Comparison of ENCODE assay signal across 8 mouse cellular contexts in the genomic region with DNA sequence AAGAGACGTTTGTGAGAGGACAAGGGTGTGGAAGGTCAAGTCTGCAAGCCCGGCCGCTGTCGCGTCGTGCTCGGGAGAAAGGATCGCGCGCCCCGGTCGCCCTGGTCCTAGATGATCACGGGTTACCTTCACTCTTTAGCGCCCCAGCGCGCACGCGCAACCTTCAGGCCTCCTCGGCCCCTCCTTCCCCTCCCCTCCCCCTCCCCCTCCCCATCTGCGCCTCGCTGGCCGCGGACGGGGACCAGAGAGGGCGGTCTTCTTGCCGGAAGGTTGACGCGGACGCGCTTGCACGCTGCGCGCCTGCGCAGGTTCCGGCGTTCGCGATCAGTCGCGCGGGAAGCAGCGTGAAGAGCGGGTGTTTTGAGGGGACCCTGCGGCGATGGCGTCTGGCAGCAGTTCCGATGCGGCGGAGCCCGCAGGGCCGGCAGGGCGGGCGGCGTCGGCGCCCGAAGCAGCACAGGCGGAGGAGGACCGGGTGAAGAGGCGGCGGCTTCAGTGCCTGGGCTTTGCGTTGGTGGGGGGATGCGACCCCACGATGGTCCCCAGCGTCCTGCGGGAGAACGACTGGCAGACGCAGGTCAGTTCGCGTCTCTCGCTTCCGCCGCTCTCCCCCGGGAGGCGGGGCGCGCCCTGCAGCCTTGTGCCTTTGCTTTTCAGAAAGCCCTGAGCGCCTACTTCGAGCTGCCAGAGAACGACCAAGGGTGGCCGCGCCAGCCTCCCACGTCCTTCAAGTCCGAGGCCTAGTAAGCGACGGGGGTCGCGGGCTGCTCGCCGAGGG. TPM values are rescaled to one million over a fixed set of nuclear protein-coding genes. Genes with fewer than 3 reads are reported as not detected.
DNase-seq lines count a peak whose midpoint lies in the region; ATAC-seq and TF ChIP-seq lines count a peak whose summit lies in the region.

A gene (minus strand): TSS at position 188 of the 778 bp plus-strand sequence.
A gene (plus strand): TSS at position 327 of the 778 bp plus-strand sequence.

- H3K27me3 ChIP-seq in Patski, result no peaks in the 10 kb centered on the region
- no peaks in the 10 kb centered on the region for H3K27me3 ChIP-seq in hindbrain, embryonic 14.5 days (ENCODE audit: control insufficient read depth, insufficient read depth, low read length)

- H3K9ac ChIP-seq in hindbrain, embryonic 14.5 days, result peak within 1 kb of the TSS; percentile 83

- peak within 1 kb of the TSS; percentile 83 for H3K27ac ChIP-seq in hindbrain, embryonic 14.5 days

- peak within 1 kb of the TSS; percentile 77 for H3K4me3 ChIP-seq in hindbrain, embryonic 14.5 days (replicated peaks; ENCODE audit: low read length)

- peak within 1 kb of the TSS; percentile 73 for H3K4me2 ChIP-seq in hindbrain, embryonic 14.5 days (replicated peaks)

- TF ChIP-seq CTCF in Patski (IDR thresholded peaks at IDR 0.05), result no peak

- POLR2A ChIA-PET in Patski (lab: Charles Lee), result no interaction called here

- peak; percentile 87 for ATAC-seq in Patski
- peak; percentile 97 for ATAC-seq in hindbrain, embryonic 14.5 days (ENCODE audit: low FRiP score)

- H3K4me1 ChIP-seq in hindbrain, embryonic 14.5 days (replicated peaks; ENCODE audit: control insufficient read depth, insufficient read depth, low read length), result peaks cover 27% of the 10 kb centered on the region

- CTCF ChIA-PET in Patski (lab: Charles Lee), result no interaction called here

- under 1% methylated on average over 90 of the region's 90 CpGs for WGBS in hindbrain, embryonic 14.5 days

- no peaks in the 10 kb centered on the region for H3K9me3 ChIP-seq in hindbrain, embryonic 14.5 days (ENCODE audit: control insufficient read depth, low read length)

- DNase-seq in Patski (ENCODE audit: low read depth, low spot score), result peak; percentile 82
- peak; percentile 96 to 98 for DNase-seq in cerebellum, postnatal 14 days
- DNase-seq in frontal cortex, postnatal 25 days (ENCODE audit: low spot score in 2 of 2), result peak; percentile 84 to 88
- peak; percentile 96 for DNase-seq in hindbrain, embryonic 14.5 days (ENCODE audit: low spot score)
- peak; percentile 92 to 93 for DNase-seq in layer of hippocampus, postnatal 36 days
- peak; percentile 97 for DNase-seq in lung, postnatal 36 days
- DNase-seq in retina, postnatal 1 day, result peak; percentile 98
- peak; percentile 79 to 90 for DNase-seq in urinary bladder, adult 18-20 months (ENCODE audit: low spot score in 2 of 2)

- in situ Hi-C loops in Patski (cut with MboI; ENCODE audit: low pct_unique_long_range_greater_than_20kb), result no loop called here

- no peaks in the 10 kb centered on the region for H3K36me3 ChIP-seq in hindbrain, embryonic 14.5 days (replicated peaks; ENCODE audit: control insufficient read depth, insufficient read depth)

RNA-seq across cellular contexts. Expression of the first gene that starts in this region (rescaled TPM):
- 132 TPM for polyA plus RNA-seq in Patski (2021)
- polyA plus RNA-seq in hindbrain, embryonic 14.5 days (2014; fragmentation: Nextera tagmentation; extraction: Ambion mirVana), result 55.6 and 59.9 TPM in 2 replicates
- total RNA-seq in layer of hippocampus, postnatal 36 days (2021), result 100 to 1,000 TPM; 109 to 111 TPM

RNA-seq across cellular contexts. Expression of the second gene that starts in this region (rescaled TPM):
- polyA plus RNA-seq in Patski (2021), result 33.8 TPM
- polyA plus RNA-seq in hindbrain, embryonic 14.5 days (2014; fragmentation: Nextera tagmentation; extraction: Ambion mirVana), result 34.7 and 37.5 TPM in 2 replicates
- 10 to 100 TPM; 20.9 to 23.7 TPM for total RNA-seq in layer of hippocampus, postnatal 36 days (2021)

Comparison
In these comparisons a context has a peak if more than half of its experiments do, and no peak if none do; other contexts are left out.
1. Peak in every context shown above with its lines: DNase-seq, ATAC-seq, H3K4me3 ChIP-seq and H3K27ac ChIP-seq.